Mouse (Mus musculus): ENCODE data around the gene Rps7. TPM values are rescaled to one million over a fixed set of nuclear protein-coding genes. Genes with fewer than 3 reads are reported as not detected.

Gene Rps7
- polyA plus RNA-seq, 1 experiment from 2014 or later, result 599 TPM

Small RNA genes lying within 50 kb of the gene (microRNA-seq; reads per million reads assigned to microRNA genes)
- not detected for gene Mir6937

Other genes with a start within 250 kb of the Rps7 start
- gene Dcdc2c, start 83.6 kb downstream of the Rps7 start, polyA plus RNA-seq (2016; fragmentation: Nextera tagmentation; extraction: Ambion mirVana), result 0.43 TPM in 1 of 2 replicates, not detected in the other
- not detected in 2 replicates for gene Allc, start 53.4 kb downstream of the Rps7 start, polyA plus RNA-seq (2016; fragmentation: Nextera tagmentation; extraction: Ambion mirVana)
- gene Colec11, start 12.6 kb downstream of the Rps7 start, polyA plus RNA-seq (2016; fragmentation: Nextera tagmentation; extraction: Ambion mirVana), result 0.43 and 0.44 TPM in 2 replicates
- 29.3 and 29.6 TPM in 2 replicates for gene Rnaseh1, start 13.6 kb upstream of the Rps7 start, polyA plus RNA-seq (2016; fragmentation: Nextera tagmentation; extraction: Ambion mirVana)
- gene Adi1, start 39.3 kb upstream of the Rps7 start, polyA plus RNA-seq (2016; fragmentation: Nextera tagmentation; extraction: Ambion mirVana), result 35.1 and 36.7 TPM in 2 replicates
- 41.0 and 42.4 TPM in 2 replicates for gene Trappc12, start 114.5 kb upstream of the Rps7 start, polyA plus RNA-seq (2016; fragmentation: Nextera tagmentation; extraction: Ambion mirVana)
- gene Eipr1, start 115.8 kb upstream of the Rps7 start, polyA plus RNA-seq (2016; fragmentation: Nextera tagmentation; extraction: Ambion mirVana), result 54.6 and 57.4 TPM in 2 replicates